Comparison of ENCODE assay signal across 8 mouse cellular contexts in the genomic region with DNA sequence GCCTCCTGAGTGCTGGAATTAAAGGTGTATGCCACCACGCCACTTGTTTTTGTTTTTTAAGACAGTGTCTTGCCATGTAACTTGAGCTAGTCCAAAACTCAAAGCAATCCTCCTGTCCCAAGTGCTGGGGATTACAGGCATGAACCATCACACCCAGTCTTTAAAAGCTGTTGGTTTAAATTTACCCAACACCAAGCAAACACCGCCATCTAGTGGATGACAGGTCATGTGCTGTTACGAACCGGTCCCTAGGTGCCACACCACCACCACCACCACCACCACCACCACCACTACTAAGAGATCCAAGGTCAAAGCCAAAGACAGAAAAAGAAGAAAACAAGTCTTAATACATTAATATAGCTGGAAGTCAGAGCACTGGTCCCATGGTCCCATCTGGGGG. TPM values are rescaled to one million over a fixed set of nuclear protein-coding genes. Genes with fewer than 3 reads are reported as not detected.
DNase-seq lines count a peak whose midpoint lies in the region; ATAC-seq and TF ChIP-seq lines count a peak whose summit lies in the region.

No protein-coding gene starts in this region.

- ATAC-seq in heart, embryonic 11.5 days (replicated peaks; ENCODE audit: insufficient number of reproducible peaks, low FRiP score, low TSS enrichment): no peak
- peak; percentile 58; the same call in 1 of the 2 replicates for ATAC-seq in lung, embryonic 14.5 days (ENCODE audit: insufficient read depth)

- H3K36me3 ChIP-seq in heart, embryonic 11.5 days (ENCODE audit: control insufficient read depth, insufficient read depth, low read length): no peaks in the 10 kb centered on the region
- H3K36me3 ChIP-seq in CH12.LX (replicated peaks in 1 of 2; ENCODE audit: control insufficient read depth in 1 of 2, insufficient read depth in 1 of 2, low read length in 1 of 2): no peaks in the 10 kb centered on the region
- no peaks in the 10 kb centered on the region for H3K36me3 ChIP-seq in lung, embryonic 14.5 days (ENCODE audit: insufficient read depth)

- H3K27ac ChIP-seq in heart, embryonic 11.5 days (ENCODE audit: low read depth, low read length): no peak overlapping the region
- H3K27ac ChIP-seq in CH12.LX (ENCODE audit: insufficient read depth, low read depth): no peak overlapping the region
- no peak overlapping the region for H3K27ac ChIP-seq in lung, embryonic 14.5 days (ENCODE audit: low read depth)

- 11% methylated on average over 4 of the region's 4 CpGs for WGBS in heart, embryonic 11.5 days (ENCODE audit: insufficient replicate concordance)
- WGBS in lung, embryonic 14.5 days: 10% methylated on average over 4 of the region's 4 CpGs

- no peak for TF ChIP-seq POLR2A in CH12.LX (IDR thresholded peaks at IDR 0.05; ENCODE audit: low read depth, low read length)

- H3K79me2 ChIP-seq in CH12.LX (replicated peaks; ENCODE audit: control insufficient read depth, extremely low read depth, insufficient read depth, poor library complexity, severe bottlenecking): no peaks in the 10 kb centered on the region

- TF ChIP-seq CTCF in CH12.LX (conservative IDR thresholded peaks at IDR 0.05 in 1 of 2, IDR thresholded peaks at IDR 0.05 in 1 of 2; ENCODE audit: low read depth in 2 of 2, low read length in 2 of 2): peak; percentile 56 to 95
- peak; percentile 81 for TF ChIP-seq CTCF in lung, embryonic 14.5 days (IDR thresholded peaks at IDR 0.05; ENCODE audit: low read depth)

- no peaks in the 10 kb centered on the region for H3K27me3 ChIP-seq in heart, embryonic 11.5 days (ENCODE audit: control insufficient read depth, insufficient read depth, low read length)
- H3K27me3 ChIP-seq in CH12.LX (replicated peaks): peaks cover 3% of the 10 kb centered on the region
- H3K27me3 ChIP-seq in lung, embryonic 14.5 days (ENCODE audit: insufficient read depth, low read length): no peaks in the 10 kb centered on the region

- H3K4me1 ChIP-seq in heart, embryonic 11.5 days (ENCODE audit: control insufficient read depth, insufficient read depth, low read length): no peaks in the 10 kb centered on the region; the same call in 1 of the 2 replicates
- H3K4me1 ChIP-seq in CH12.LX (ENCODE audit: control insufficient read depth in 1 of 2, insufficient read depth in 2 of 2): peaks cover 0 to 15% of the 10 kb centered on the region in 2 experiments; a peak in 2 of 4 replicates
- H3K4me1 ChIP-seq in lung, embryonic 14.5 days (ENCODE audit: insufficient read depth): no peaks in the 10 kb centered on the region

- no peak for TF ChIP-seq EP300 in CH12.LX (IDR thresholded peaks at IDR 0.05; ENCODE audit: low read length)

- H3K9ac ChIP-seq in heart, embryonic 11.5 days (ENCODE audit: low read depth, low read length): no peak overlapping the region
- no peak overlapping the region for H3K9ac ChIP-seq in CH12.LX (ENCODE audit: insufficient read depth, low read depth)
- no peak overlapping the region for H3K9ac ChIP-seq in lung, embryonic 14.5 days

- no peak overlapping the region for H3K4me3 ChIP-seq in heart, embryonic 11.5 days (ENCODE audit: low read depth, low read length)
- no peak overlapping the region for H3K4me3 ChIP-seq in CH12.LX (replicated peaks in 1 of 3; ENCODE audit: low read depth in 2 of 3, low read length in 2 of 3, poor library complexity in 1 of 3)
- no peak overlapping the region for H3K4me3 ChIP-seq in lung, embryonic 14.5 days (ENCODE audit: low read depth, low read length)

- H3K4me2 ChIP-seq in heart, embryonic 11.5 days: no peak overlapping the region
- no peak overlapping the region for H3K4me2 ChIP-seq in CH12.LX (ENCODE audit: insufficient read depth, low read depth, poor library complexity, severe bottlenecking)
- no peak overlapping the region for H3K4me2 ChIP-seq in lung, embryonic 14.5 days

- no peaks in the 10 kb centered on the region for H3K9me3 ChIP-seq in heart, embryonic 11.5 days (replicated peaks; ENCODE audit: control insufficient read depth, low read length)
- no peaks in the 10 kb centered on the region for H3K9me3 ChIP-seq in CH12.LX (replicated peaks; ENCODE audit: low read length)
- H3K9me3 ChIP-seq in lung, embryonic 14.5 days (ENCODE audit: low read depth, low read length): no peaks in the 10 kb centered on the region

- peak; percentile 72 to 87 for DNase-seq in heart, adult 18-20 months
- DNase-seq in CH12.LX (ENCODE audit: extremely low read depth): peak; percentile 90
- DNase-seq in c-Kit-negative CD71-positive TER-119-positive erythroid progenitor cells, embryonic 14.5 days (ENCODE audit: low read depth, low spot score): peak; percentile 44
- DNase-seq in forelimb bud, embryonic 11.5 days (ENCODE audit: low read depth, low spot score): peak; percentile 76
- peak; percentile 80 to 87 for DNase-seq in kidney, postnatal 36 days
- peak; percentile 93 for DNase-seq in lung, embryonic 14.5 days
- peak; percentile 59 for DNase-seq in right cerebral cortex, postnatal 4 days

- TF ChIP-seq RAD21 in CH12.LX (IDR thresholded peaks at IDR 0.05; ENCODE audit: low read depth, low read length): peak; percentile 92

- in situ Hi-C loops in CH12.LX (cut with MboI; ENCODE audit: low pct_ligation_motif_present, low pct_unique_long_range_greater_than_20kb, low sequenced_read_pairs): loop anchor here (25.0 kb wide), 1 partner anchor 336 kb away; a partner anchor contains a TSS

- dilution Hi-C loops in CH12.LX (cut with MboI; ENCODE audit: extremely low pct_ligation_motif_present, extremely low pct_unique_long_range_greater_than_20kb, low sequenced_read_pairs): no loop called here

TF ChIP-seq in CH12.LX, 34 proteins besides CTCF, POLR2A, EP300 and RAD21:
- TF ChIP-seq ELF1 (IDR thresholded peaks at IDR 0.05; ENCODE audit: low read depth, low read length) (no peak), ZC3H11A (IDR thresholded peaks at IDR 0.05; ENCODE audit: low read depth, low read length) (peak; percentile 45; the same call in 1 of the 2 replicates), NELFE (IDR thresholded peaks at IDR 0.05; ENCODE audit: low read depth, low read length) (peak; percentile 6; the same call in 1 of the 2 replicates), SMC3 (IDR thresholded peaks at IDR 0.05; ENCODE audit: low read depth, low read length) (peak; percentile 86), ZNF384 (IDR thresholded peaks at IDR 0.05; ENCODE audit: low read depth, low read length) (no peak), POLR2AphosphoS2 (IDR thresholded peaks at IDR 0.05; ENCODE audit: low read depth, low read length) (no peak), USF1 (IDR thresholded peaks at IDR 0.05; ENCODE audit: low read depth, low read length) (peak; percentile 4; the same call in 1 of the 2 replicates), MYC (IDR thresholded peaks at IDR 0.05; ENCODE audit: low read depth, low read length) (peak; percentile 55; the same call in 1 of the 2 replicates)

RNA-seq across cellular contexts. Expression of a gene that starts 28.0 kb away (rescaled TPM):
- 10 to 100 TPM; 18.0 to 23.0 TPM for total RNA-seq in heart, adult 18-20 months (2021)
- 20.5 and 24.4 TPM in 2 replicates for polyA plus RNA-seq in heart, embryonic 11.5 days (2014; fragmentation: Nextera tagmentation; extraction: Ambion mirVana)
- total RNA-seq in CH12.LX (2012; rRNA removed): 15.4 and 15.5 TPM in 2 replicates
- 6.5 and 6.6 TPM in 2 replicates for total RNA-seq in CH12.LX (2014; rRNA removed)
- 19.1 and 22.6 TPM in 2 replicates for polyA plus RNA-seq in CH12.LX (2012; ENCODE audit: insufficient read length, low read depth)
- 31.8 and 37.8 TPM in 2 replicates for polyA plus RNA-seq in lung, embryonic 14.5 days (2014; fragmentation: Nextera tagmentation; extraction: Ambion mirVana)

RNA-seq across cellular contexts. Expression of a gene that starts 30.5 kb away (rescaled TPM):
- total RNA-seq in heart, adult 18-20 months (2021): 1 to 10 TPM; 1.6 to 3.3 TPM
- 14.9 and 17.6 TPM in 2 replicates for polyA plus RNA-seq in heart, embryonic 11.5 days (2014; fragmentation: Nextera tagmentation; extraction: Ambion mirVana)
- 7.8 and 9.1 TPM in 2 replicates for total RNA-seq in CH12.LX (2012; rRNA removed)
- 6.7 and 6.9 TPM in 2 replicates for total RNA-seq in CH12.LX (2014; rRNA removed)
- 10.5 and 10.7 TPM in 2 replicates for polyA plus RNA-seq in CH12.LX (2012; ENCODE audit: insufficient read length, low read depth)
- 8.8 and 9.7 TPM in 2 replicates for polyA plus RNA-seq in lung, embryonic 14.5 days (2014; fragmentation: Nextera tagmentation; extraction: Ambion mirVana)
